Mouse (Mus musculus) adrenal gland, postnatal 4 days (tissue): ENCODE data around the gene Socs2. TPM values are rescaled to one million over a fixed set of nuclear protein-coding genes. Genes with fewer than 3 reads are reported as not detected.
"Not testable (repeated sequence)": the region's sequence is repeated elsewhere in the genome, so short reads cannot be mapped to it uniquely, and the experiment has no call there.

Experiments
- DNase-seq, 2 experiments: peaks; one replicate each; pipeline ENCODE4 v3.0.0; 2021 to 2022; ENCODE audit warnings: low spot score in 2 of 2, mixed read lengths in 2 of 2
- total RNA-seq, 2 experiments: library from RNA; stranded (reverse); gene quantifications; 2 replicates each; pipeline ENCODE4 v1.2.3; 2021

Socs2 gene
- total RNA-seq, 2 experiments from 2014 or later, result 41.3 to 44.5 TPM

- DNase-seq, result no peak
Observed at GRCm38 (mm10) chr10:95397191-95397835, 19.7 kb downstream of the Socs2 start.

GRCm38 (mm10) chr10:95396356-95396755 is 20.6 kb downstream of the Socs2 start:
- no peak for DNase-seq

GRCm38 (mm10) chr10:95394819-95395812 is 21.9 kb downstream of the Socs2 start:
- DNase-seq, result no peak

GRCm38 (mm10) chr10:95392073-95392472 is 24.9 kb downstream of the Socs2 start:
- no peak for DNase-seq

GRCm38 (mm10) chr10:95390871-95391270 is 26.1 kb downstream of the Socs2 start:
- no peak for DNase-seq

GRCm38 (mm10) chr10:95389805-95390204 is 27.2 kb downstream of the Socs2 start:
- not testable (repeated sequence) for DNase-seq

GRCm38 (mm10) chr10:95388821-95389477 is 28.0 kb downstream of the Socs2 start:
- DNase-seq, result no peak

GRCm38 (mm10) chr10:95386527-95386926 is 30.5 kb downstream of the Socs2 start:
- no peak for DNase-seq

GRCm38 (mm10) chr10:95385801-95386203 is 31.2 kb downstream of the Socs2 start:
- no peak for DNase-seq

- no peak for DNase-seq
Observed at GRCm38 (mm10) chr10:95385081-95385480, 31.9 kb downstream of the Socs2 start.

- DNase-seq, result no peak
Observed at GRCm38 (mm10) chr10:95384446-95384845, 32.5 kb downstream of the Socs2 start.

- DNase-seq, result no peak
Observed at GRCm38 (mm10) chr10:95373340-95373739, 43.6 kb downstream of the Socs2 start.

GRCm38 (mm10) chr10:95371942-95372341 is 45.0 kb downstream of the Socs2 start:
- no peak for DNase-seq

- no peak for DNase-seq
Observed at GRCm38 (mm10) chr10:95369190-95369589, 47.8 kb downstream of the Socs2 start.

GRCm38 (mm10) chr10:95368151-95368550 is 48.8 kb downstream of the Socs2 start:
- no peak for DNase-seq

GRCm38 (mm10) chr10:95367661-95368089 is 49.3 kb downstream of the Socs2 start:
- no peak for DNase-seq

GRCm38 (mm10) chr10:95367241-95367640 is 49.7 kb downstream of the Socs2 start:
- no peak for DNase-seq

GRCm38 (mm10) chr10:95362326-95362725 is 54.7 kb downstream of the Socs2 start:
- no peak for DNase-seq

GRCm38 (mm10) chr10:95361260-95361841 is 55.6 kb downstream of the Socs2 start:
- DNase-seq, result no peak

- DNase-seq, result no peak
Observed at GRCm38 (mm10) chr10:95360048-95360447, 56.9 kb downstream of the Socs2 start.

- DNase-seq, result no peak
Observed at GRCm38 (mm10) chr10:95357721-95358120, 59.3 kb downstream of the Socs2 start.
